Comparison of ENCODE assay signal across 10 mouse cellular contexts in the genomic region with DNA sequence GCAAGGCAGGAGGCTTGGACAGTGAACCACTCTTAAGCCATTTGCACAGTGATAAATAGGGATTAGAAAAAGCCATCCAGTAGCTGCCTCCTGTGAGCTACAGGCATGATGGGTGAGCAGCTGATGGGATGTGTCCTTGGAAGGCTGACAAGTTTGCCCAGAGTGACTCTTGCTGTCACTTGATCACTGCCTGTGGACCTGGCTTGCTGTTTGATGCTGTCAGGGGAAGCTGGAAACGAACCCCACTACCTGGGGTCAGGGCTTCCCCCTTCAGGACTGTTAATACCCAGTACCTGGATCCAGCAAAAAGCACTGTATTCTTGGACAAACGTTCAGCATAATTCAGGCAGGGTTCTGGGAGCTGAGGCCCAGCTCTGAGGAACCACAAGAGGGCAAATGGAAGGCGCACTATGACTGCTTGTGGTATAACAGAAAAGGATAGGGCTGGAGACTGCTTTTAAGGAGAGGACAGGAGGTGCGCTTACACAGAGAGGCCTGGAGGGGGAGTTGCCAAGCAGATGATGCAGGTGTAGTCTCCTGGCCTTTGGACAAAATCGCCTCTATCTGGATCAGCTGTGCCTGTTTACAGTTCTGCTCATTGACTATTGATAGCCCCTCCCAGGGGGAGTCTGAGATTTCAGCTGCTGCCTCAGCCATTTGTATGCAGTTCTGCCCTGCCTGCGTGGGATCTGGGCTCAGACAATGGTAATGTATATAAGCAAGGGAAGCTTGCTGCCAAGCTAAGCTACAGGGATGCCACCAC. TPM values are rescaled to one million over a fixed set of nuclear protein-coding genes. Genes with fewer than 3 reads are reported as not detected.
DNase-seq lines count a peak whose midpoint lies in the region; ATAC-seq lines count a peak whose summit lies in the region.
"Had no signal": no experiment of that assay in that cellular context is flagged by ENCODE, and none has a peak within 500 bp of the region (broad histone marks: within the 10 kb centered on the region; RNA-seq: fewer than 3 reads in every experiment).

No protein-coding gene starts in this region.

- H3K9ac ChIP-seq in hindbrain, embryonic 13.5 days, result no peak overlapping the region
- no peak overlapping the region for H3K9ac ChIP-seq in neural tube, embryonic 13.5 days
- H3K9ac ChIP-seq: forebrain, embryonic 12.5 days had no signal

- no peak for ATAC-seq in megakaryocyte, adult 5-6 weeks (ENCODE audit: poor library complexity, severe bottlenecking)
- ATAC-seq in hindbrain, embryonic 13.5 days (ENCODE audit: low FRiP score), result peak; percentile 43; the same call in 1 of the 2 replicates
- peak; percentile 48; the same call in 1 of the 2 replicates for ATAC-seq in neural tube, embryonic 13.5 days (ENCODE audit: low read depth)

- peaks cover 57% of the 10 kb centered on the region for H3K36me3 ChIP-seq in megakaryocyte, embryonic 14.5 days (replicated peaks; ENCODE audit: low read length)
- H3K36me3 ChIP-seq in hindbrain, embryonic 13.5 days, result peaks cover 31% of the 10 kb centered on the region
- H3K36me3 ChIP-seq in neural tube, embryonic 13.5 days, result peaks cover 36% of the 10 kb centered on the region
- H3K36me3 ChIP-seq in limb, embryonic 10.5 days, result peaks cover 38% of the 10 kb centered on the region

- peak overlapping the region; percentile 7 for H3K4me3 ChIP-seq in megakaryocyte, embryonic 14.5 days (replicated peaks)
- no peak overlapping the region for H3K4me3 ChIP-seq in hindbrain, embryonic 13.5 days
- H3K4me3 ChIP-seq in neural tube, embryonic 13.5 days, result no peak overlapping the region
- no peak overlapping the region for H3K4me3 ChIP-seq in limb, embryonic 10.5 days
- H3K4me3 ChIP-seq: forebrain, embryonic 12.5 days had no signal

- WGBS in hindbrain, embryonic 13.5 days, result 35% methylated on average over 6 of the region's 6 CpGs
- 44% methylated on average over 6 of the region's 6 CpGs for WGBS in neural tube, embryonic 13.5 days
- 53% methylated on average over 6 of the region's 6 CpGs for WGBS in limb, embryonic 10.5 days

- no peaks in the 10 kb centered on the region for H3K9me3 ChIP-seq in megakaryocyte, embryonic 14.5 days
- H3K9me3 ChIP-seq in hindbrain, embryonic 13.5 days, result no peaks in the 10 kb centered on the region
- no peaks in the 10 kb centered on the region for H3K9me3 ChIP-seq in neural tube, embryonic 13.5 days
- no peaks in the 10 kb centered on the region for H3K9me3 ChIP-seq in limb, embryonic 10.5 days (replicated peaks)
- H3K9me3 ChIP-seq: forebrain, embryonic 12.5 days had no signal

- peaks cover 89% of the 10 kb centered on the region for H3K4me1 ChIP-seq in megakaryocyte, embryonic 14.5 days
- peaks cover 37% of the 10 kb centered on the region for H3K4me1 ChIP-seq in hindbrain, embryonic 13.5 days (replicated peaks)
- H3K4me1 ChIP-seq in neural tube, embryonic 13.5 days (replicated peaks), result peaks cover 28% of the 10 kb centered on the region
- peaks cover 14% of the 10 kb centered on the region for H3K4me1 ChIP-seq in limb, embryonic 10.5 days

- H3K27me3 ChIP-seq in megakaryocyte, embryonic 14.5 days (replicated peaks), result no peaks in the 10 kb centered on the region
- H3K27me3 ChIP-seq in hindbrain, embryonic 13.5 days, result no peaks in the 10 kb centered on the region
- no peaks in the 10 kb centered on the region for H3K27me3 ChIP-seq in neural tube, embryonic 13.5 days
- no peaks in the 10 kb centered on the region for H3K27me3 ChIP-seq in limb, embryonic 10.5 days (ENCODE audit: low read depth, poor library complexity, severe bottlenecking)
- H3K27me3 ChIP-seq: forebrain, embryonic 12.5 days had no signal

- DNase-seq in adrenal gland, postnatal 36 days, result peak; percentile 46 to 53
- no peak for DNase-seq in adrenal gland, postnatal 10 days
- no peak for DNase-seq in limb, embryonic 10.5 days (ENCODE audit: low spot score)
- DNase-seq in ovary, adult 18-20 months (ENCODE audit: low spot score), result no peak
- DNase-seq: lung, postnatal 10 days had no signal

- no peak overlapping the region for H3K4me2 ChIP-seq in hindbrain, embryonic 13.5 days
- H3K4me2 ChIP-seq in neural tube, embryonic 13.5 days, result no peak overlapping the region
- H3K4me2 ChIP-seq: forebrain, embryonic 12.5 days had no signal

- H3K27ac ChIP-seq in hindbrain, embryonic 13.5 days, result peak overlapping the region; percentile 10; the same call in 1 of the 2 replicates
- peak overlapping the region; percentile 43; the same call in 1 of the 2 replicates for H3K27ac ChIP-seq in neural tube, embryonic 13.5 days (replicated peaks)
- no peak overlapping the region for H3K27ac ChIP-seq in limb, embryonic 10.5 days
- H3K27ac ChIP-seq: forebrain, embryonic 12.5 days had no signal

RNA-seq across cellular contexts. Expression of gene Isg20, which starts 2.7 kb away (rescaled TPM):
- total RNA-seq in adrenal gland, postnatal 36 days (2021), result 10 to 100 TPM in 1 of 2 experiments, 1 to 10 TPM in 1; 7.0 to 11.2 TPM
- 1 to 10 TPM; 6.5 to 8.8 TPM for total RNA-seq in adrenal gland, postnatal 10 days (2021)
- polyA plus RNA-seq in megakaryocyte, embryonic 14.5 days (2012; ENCODE audit: insufficient read depth, low replicate concordance), result 31.4 and 127 TPM in 2 replicates
- 25.8 and 30.9 TPM in 2 replicates for total RNA-seq in megakaryocyte, adult 5-6 weeks (2015)
- 10.6 and 12.1 TPM in 2 replicates for total RNA-seq in megakaryocyte, adult 5-6 weeks (2017)
- polyA plus RNA-seq in hindbrain, embryonic 13.5 days (2015; fragmentation: Nextera tagmentation; extraction: Ambion mirVana), result 0.40 and 0.42 TPM in 2 replicates
- 0.45 TPM in 1 of 2 replicates, not detected in the other for polyA plus RNA-seq in neural tube, embryonic 13.5 days (2015; fragmentation: Nextera tagmentation; extraction: Ambion mirVana)
- 0.61 and 0.82 TPM in 2 replicates for polyA plus RNA-seq in limb, embryonic 10.5 days (2016; fragmentation: Nextera tagmentation; extraction: Ambion mirVana)

RNA-seq across cellular contexts. Expression of gene Aen, which starts 14.9 kb away (rescaled TPM):
- total RNA-seq in adrenal gland, postnatal 36 days (2021), result 10 to 100 TPM; 37.8 to 39.2 TPM
- 10 to 100 TPM; 23.3 to 26.6 TPM for total RNA-seq in adrenal gland, postnatal 10 days (2021)
- 34.1 and 96.8 TPM in 2 replicates for polyA plus RNA-seq in megakaryocyte, embryonic 14.5 days (2012; ENCODE audit: insufficient read depth, low replicate concordance)
- total RNA-seq in megakaryocyte, adult 5-6 weeks (2015), result 3.9 and 5.6 TPM in 2 replicates
- total RNA-seq in megakaryocyte, adult 5-6 weeks (2017), result 13.2 and 18.4 TPM in 2 replicates
- 47.0 and 50.3 TPM in 2 replicates for polyA plus RNA-seq in hindbrain, embryonic 13.5 days (2015; fragmentation: Nextera tagmentation; extraction: Ambion mirVana)
- polyA plus RNA-seq in neural tube, embryonic 13.5 days (2015; fragmentation: Nextera tagmentation; extraction: Ambion mirVana), result 43.8 and 47.9 TPM in 2 replicates
- 59.5 and 73.3 TPM in 2 replicates for polyA plus RNA-seq in limb, embryonic 10.5 days (2016; fragmentation: Nextera tagmentation; extraction: Ambion mirVana)

Comparison
In these comparisons a context has a peak if more than half of its experiments do, and no peak if none do; other contexts are left out.
1. DNase-seq: peak in adrenal gland, postnatal 36 days (2 of 2); none in adrenal gland, postnatal 10 days (single experiment), limb, embryonic 10.5 days (single experiment) and ovary, adult 18-20 months (single experiment).
2. RNA of gene Isg20, which starts 2.7 kb away (polyA plus RNA-seq): 31.4 to 127 TPM in megakaryocyte, embryonic 14.5 days; 0.61 to 0.82 TPM in limb, embryonic 10.5 days, 0.40 to 0.42 TPM in hindbrain, embryonic 13.5 days and 0.45 TPM in neural tube, embryonic 13.5 days; every median in the first group is over 10 times any median in the second.